20 mouse cellular contexts compared by ENCODE assay signal in genomic region chr5:52138819-52139218, GRCm38 (mm10). TPM values are rescaled to one million over a fixed set of nuclear protein-coding genes. Genes with fewer than 3 reads are reported as not detected.
DNase-seq lines count a peak whose midpoint lies in the region; ATAC-seq lines count a peak whose summit lies in the region.
"Had no signal": no experiment of that assay in that cellular context is flagged by ENCODE, and none has a peak within 500 bp of the region (broad histone marks: within the 10 kb centered on the region; RNA-seq: fewer than 3 reads in every experiment).

No protein-coding gene starts in this region.

- no peak overlapping the region for H3K9ac ChIP-seq in kidney, embryonic 14.5 days (ENCODE audit: low read depth, low read length)
- no peak overlapping the region for H3K9ac ChIP-seq in intestine, embryonic 15.5 days
- H3K9ac ChIP-seq: embryonic facial prominence, embryonic 12.5 days; liver, embryonic 13.5 days had no signal

- H3K27me3 ChIP-seq in kidney, embryonic 14.5 days (ENCODE audit: control insufficient read depth, insufficient read depth, low read length): no peaks in the 10 kb centered on the region
- no peaks in the 10 kb centered on the region for H3K27me3 ChIP-seq in intestine, embryonic 15.5 days (replicated peaks)
- H3K27me3 ChIP-seq: embryonic facial prominence, embryonic 12.5 days; liver, embryonic 13.5 days; Patski had no signal

- no peaks in the 10 kb centered on the region for H3K9me3 ChIP-seq in kidney, embryonic 14.5 days (ENCODE audit: control insufficient read depth, low read length)
- H3K9me3 ChIP-seq in intestine, embryonic 15.5 days: no peaks in the 10 kb centered on the region
- H3K9me3 ChIP-seq: embryonic facial prominence, embryonic 12.5 days; forebrain, embryonic 10.5 days; hindbrain, embryonic 10.5 days; liver, embryonic 13.5 days had no signal

- H3K27ac ChIP-seq in kidney, embryonic 14.5 days (ENCODE audit: low read depth, low read length): no peak overlapping the region
- H3K27ac ChIP-seq in intestine, embryonic 15.5 days: no peak overlapping the region
- H3K27ac ChIP-seq: embryonic facial prominence, embryonic 12.5 days; forebrain, embryonic 10.5 days; hindbrain, embryonic 10.5 days; liver, embryonic 13.5 days had no signal

- DNase-seq in kidney, adult 9 months: no peak
- DNase-seq in lung, postnatal 25 days (ENCODE audit: low spot score): peak; percentile 20
- DNase-seq in lung, postnatal 36 days: no peak
- DNase-seq in yolk sac, embryonic 10.5 days (ENCODE audit: low spot score): peak; percentile 47
- DNase-seq in neural tube, embryonic 10.5 days (ENCODE audit: extremely low spot score, low spot score): no peak
- no peak for DNase-seq in right cerebral cortex, postnatal 25 days
- DNase-seq: adrenal gland, postnatal 14 days; cerebellum, adult 18-20 months; cerebellum, postnatal 36 days; gastrocnemius, postnatal 14 days; liver, embryonic 13.5 days; midbrain, embryonic 14.5 days; thymus, postnatal 36 days had no signal

- no peak overlapping the region for H3K4me2 ChIP-seq in kidney, embryonic 14.5 days (replicated peaks; ENCODE audit: low read depth, low read length)
- H3K4me2 ChIP-seq in intestine, embryonic 15.5 days (replicated peaks): no peak overlapping the region
- H3K4me2 ChIP-seq: embryonic facial prominence, embryonic 12.5 days; liver, embryonic 13.5 days had no signal

- ATAC-seq in kidney, embryonic 14.5 days (ENCODE audit: low FRiP score, low TSS enrichment): peak; percentile 44; the same call in 1 of the 2 replicates
- peak; percentile 52 for ATAC-seq in intestine, embryonic 15.5 days
- ATAC-seq: activated CD4-positive, CD25-positive, alpha-beta regulatory T cell, adult 4 months had no signal

- H3K4me3 ChIP-seq in kidney, embryonic 14.5 days (ENCODE audit: low read length): no peak overlapping the region
- H3K4me3 ChIP-seq in intestine, embryonic 15.5 days (replicated peaks): no peak overlapping the region
- H3K4me3 ChIP-seq: embryonic facial prominence, embryonic 12.5 days; forebrain, embryonic 10.5 days; hindbrain, embryonic 10.5 days; liver, embryonic 13.5 days had no signal

- 66% methylated on average over 6 of the region's 6 CpGs for WGBS in kidney, embryonic 14.5 days
- WGBS in intestine, embryonic 15.5 days: 77% methylated on average over 6 of the region's 6 CpGs

- H3K4me1 ChIP-seq in kidney, embryonic 14.5 days (ENCODE audit: control insufficient read depth, insufficient read depth, low read length): no peaks in the 10 kb centered on the region
- no peaks in the 10 kb centered on the region for H3K4me1 ChIP-seq in intestine, embryonic 15.5 days (replicated peaks)
- H3K4me1 ChIP-seq: forebrain, embryonic 10.5 days; hindbrain, embryonic 10.5 days; liver, embryonic 13.5 days had no signal

- H3K36me3 ChIP-seq in kidney, embryonic 14.5 days (ENCODE audit: control insufficient read depth, insufficient read depth, low read length): peaks cover 21% of the 10 kb centered on the region; the same call in 1 of the 2 replicates
- no peaks in the 10 kb centered on the region for H3K36me3 ChIP-seq in intestine, embryonic 15.5 days

RNA-seq across cellular contexts. Expression of gene Dhx15, which starts 51.5 kb away (rescaled TPM):
- 112 and 124 TPM in 2 replicates for polyA plus RNA-seq in kidney, embryonic 14.5 days (2014; fragmentation: Nextera tagmentation; extraction: Ambion mirVana)
- polyA plus RNA-seq in intestine, embryonic 15.5 days (2015; fragmentation: Nextera tagmentation; extraction: Ambion mirVana): 138 and 146 TPM in 2 replicates

Comparison
In these comparisons a context has a peak if more than half of its experiments do, and no peak if none do; other contexts are left out.
1. DNase-seq: peak in lung, postnatal 25 days (single experiment) and yolk sac, embryonic 10.5 days (single experiment); none in kidney, adult 9 months (single experiment), lung, postnatal 36 days (single experiment), neural tube, embryonic 10.5 days (single experiment) and right cerebral cortex, postnatal 25 days (single experiment).